Comparison of ENCODE assay signal across 8 mouse cellular contexts in the genomic region with DNA sequence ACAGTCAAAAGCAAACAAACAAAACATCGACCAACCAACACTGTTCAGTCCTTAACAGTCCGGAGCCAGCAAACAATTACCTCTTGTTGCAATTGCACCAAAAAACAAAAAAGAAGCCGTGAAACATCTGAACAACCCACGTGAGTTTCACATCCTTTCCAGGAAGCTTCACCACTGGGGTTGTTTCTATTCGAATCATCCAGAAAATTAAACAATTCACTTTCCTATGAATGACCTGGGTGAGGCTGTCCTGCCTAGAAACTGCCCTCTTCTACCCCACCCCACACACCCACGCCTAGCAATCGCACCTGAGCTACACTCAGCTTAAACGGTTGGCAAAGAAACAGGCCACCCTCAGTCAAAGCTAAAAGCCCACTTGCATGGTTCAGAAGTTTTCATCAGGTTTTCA. TPM values are rescaled to one million over a fixed set of nuclear protein-coding genes. Genes with fewer than 3 reads are reported as not detected.
DNase-seq lines count a peak whose midpoint lies in the region; ATAC-seq lines count a peak whose summit lies in the region.

No protein-coding gene starts in this region.

- peak overlapping the region; percentile 68 for H3K4me2 ChIP-seq in lung, embryonic 15.5 days

- ATAC-seq in lung, embryonic 15.5 days (ENCODE audit: borderline replicate concordance, extremely low read depth, low FRiP score, low TSS enrichment): peak; percentile 53

- DNase-seq in lung, adult 18-20 months: peak; percentile 35 to 38
- DNase-seq in lung, postnatal 4 days: no peak
- DNase-seq in c-Kit-positive CD71-negative TER-119-negative erythroid progenitor cells, embryonic 14.5 days (ENCODE audit: low read depth): peak; percentile 9
- no peak for DNase-seq in hindbrain, embryonic 10.5 days (ENCODE audit: low spot score)
- peak; percentile 22 to 66 for DNase-seq in spleen, postnatal 4 days (ENCODE audit: low spot score in 2 of 2)
- DNase-seq in natural killer cell, adult 2 months (ENCODE audit: low spot score in 2 of 2): no peak
- no peak for DNase-seq in embryo, embryonic 11 days

- no peaks in the 10 kb centered on the region for H3K27me3 ChIP-seq in hindbrain, embryonic 10.5 days (ENCODE audit: insufficient read depth, poor library complexity, severe bottlenecking)
- H3K27me3 ChIP-seq in lung, embryonic 15.5 days: no peaks in the 10 kb centered on the region

- peaks cover 16% of the 10 kb centered on the region for H3K36me3 ChIP-seq in hindbrain, embryonic 10.5 days
- H3K36me3 ChIP-seq in lung, embryonic 15.5 days: peaks cover 16% of the 10 kb centered on the region

- no peaks in the 10 kb centered on the region for H3K9me3 ChIP-seq in hindbrain, embryonic 10.5 days
- no peaks in the 10 kb centered on the region for H3K9me3 ChIP-seq in lung, embryonic 15.5 days

- peak overlapping the region; percentile 98 for H3K27ac ChIP-seq in hindbrain, embryonic 10.5 days
- H3K27ac ChIP-seq in lung, embryonic 15.5 days: peak overlapping the region; percentile 90

- peaks cover 15% of the 10 kb centered on the region for H3K4me1 ChIP-seq in hindbrain, embryonic 10.5 days (replicated peaks)
- peaks cover 15% of the 10 kb centered on the region; the same call in 1 of the 2 replicates for H3K4me1 ChIP-seq in lung, embryonic 15.5 days

- 42% methylated on average over 8 of the region's 8 CpGs for WGBS in hindbrain, embryonic 10.5 days
- 23% methylated on average over 8 of the region's 8 CpGs for WGBS in lung, embryonic 15.5 days

- peak overlapping the region; percentile 75 for H3K9ac ChIP-seq in lung, embryonic 15.5 days

- peak overlapping the region; percentile 83 for H3K4me3 ChIP-seq in hindbrain, embryonic 10.5 days
- peak overlapping the region; percentile 71 for H3K4me3 ChIP-seq in lung, embryonic 15.5 days

RNA-seq across cellular contexts. Expression of a gene that starts 9.8 kb away (rescaled TPM):
- polyA plus RNA-seq in hindbrain, embryonic 10.5 days (2016; fragmentation: Nextera tagmentation; extraction: Ambion mirVana): 193 and 194 TPM in 2 replicates
- polyA plus RNA-seq in lung, embryonic 15.5 days (2015; fragmentation: Nextera tagmentation; extraction: Ambion mirVana): 293 and 299 TPM in 2 replicates

Comparison
In these comparisons a context has a peak if more than half of its experiments do, and no peak if none do; other contexts are left out.
1. DNase-seq: peak in lung, adult 18-20 months (2 of 2), c-Kit-positive CD71-negative TER-119-negative erythroid progenitor cells, embryonic 14.5 days (single experiment) and spleen, postnatal 4 days (2 of 2); none in lung, postnatal 4 days (0 of 2), hindbrain, embryonic 10.5 days (single experiment), natural killer cell, adult 2 months (0 of 2) and embryo, embryonic 11 days (single experiment).